8 mouse cellular contexts compared by ENCODE assay signal in the genomic region with DNA sequence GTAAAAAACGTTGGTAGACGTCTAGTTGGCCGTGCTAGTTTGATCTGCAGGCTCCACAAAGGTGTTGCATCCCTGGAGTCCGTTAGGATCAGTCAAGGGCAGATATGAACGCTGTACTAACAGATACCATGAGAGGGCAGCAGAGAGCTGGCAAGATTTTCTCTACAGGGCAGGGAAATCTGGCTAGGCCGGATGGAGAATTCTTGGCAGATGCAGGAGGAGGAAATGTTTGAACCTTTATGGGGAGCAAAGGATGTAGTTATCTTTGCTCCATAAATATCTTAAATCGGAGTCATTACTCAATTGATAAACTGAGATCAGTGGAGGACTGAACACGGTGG.
DNase-seq lines count a peak whose midpoint lies in the region; ATAC-seq and TF ChIP-seq lines count a peak whose summit lies in the region.

No protein-coding gene starts in this region.

- H3K79me2 ChIP-seq in heart, adult 2 months (replicated peaks; ENCODE audit: control insufficient read depth, insufficient read depth, low read length), result no peaks in the 10 kb centered on the region

- TF ChIP-seq CTCF in heart, adult 2 months (IDR thresholded peaks at IDR 0.05), result peak; percentile 93
- TF ChIP-seq CTCF in testis, adult 2 months (IDR thresholded peaks at IDR 0.05; ENCODE audit: control insufficient read depth, insufficient read depth, insufficient replicate concordance, low read depth, low read length), result peak; percentile 33; the same call in 1 of the 2 replicates

- H3K27ac ChIP-seq in heart, adult 2 months, result no peak overlapping the region
- no peak overlapping the region for H3K27ac ChIP-seq in midbrain, embryonic 16.5 days (ENCODE audit: low read length)
- no peak overlapping the region for H3K27ac ChIP-seq in testis, adult 2 months (ENCODE audit: control insufficient read depth, insufficient read depth, low read depth, low read length)

- no peaks in the 10 kb centered on the region for H3K27me3 ChIP-seq in heart, adult 2 months (ENCODE audit: control insufficient read depth, insufficient read depth, low read length)
- no peaks in the 10 kb centered on the region for H3K27me3 ChIP-seq in midbrain, embryonic 16.5 days (ENCODE audit: control insufficient read depth, insufficient read depth, low read depth, low read length)
- no peaks in the 10 kb centered on the region for H3K27me3 ChIP-seq in testis, adult 2 months (ENCODE audit: control insufficient read depth, insufficient read depth, low read length)

- no peaks in the 10 kb centered on the region for H3K4me1 ChIP-seq in heart, adult 2 months (ENCODE audit: control insufficient read depth, insufficient read depth, low read length)
- peaks cover 3% of the 10 kb centered on the region for H3K4me1 ChIP-seq in midbrain, embryonic 16.5 days (ENCODE audit: control insufficient read depth, insufficient read depth, low read length)
- H3K4me1 ChIP-seq in testis, adult 2 months (ENCODE audit: control insufficient read depth, insufficient read depth, low read length), result no peaks in the 10 kb centered on the region

- ATAC-seq in midbrain, embryonic 16.5 days, result peak; percentile 92

- no peaks in the 10 kb centered on the region for H3K36me3 ChIP-seq in heart, adult 2 months (ENCODE audit: control insufficient read depth, insufficient read depth, low read length)
- no peaks in the 10 kb centered on the region for H3K36me3 ChIP-seq in midbrain, embryonic 16.5 days (ENCODE audit: control insufficient read depth, insufficient read depth, low read length)
- no peaks in the 10 kb centered on the region for H3K36me3 ChIP-seq in testis, adult 2 months (ENCODE audit: control insufficient read depth, insufficient read depth, low read length)

- TF ChIP-seq EP300 in heart, adult 2 months (IDR thresholded peaks at IDR 0.05; ENCODE audit: insufficient read depth, low read depth, low read length), result 0 out of 2 replicates have a peak, but pooled peaks have one; percentile 34

- no peaks in the 10 kb centered on the region for H3K9me3 ChIP-seq in midbrain, embryonic 16.5 days (replicated peaks; ENCODE audit: control insufficient read depth, low read length, poor library complexity, severe bottlenecking)

- TF ChIP-seq POLR2A in heart, adult 2 months (IDR thresholded peaks at IDR 0.05; ENCODE audit: insufficient read depth, low read depth, low read length), result no peak
- TF ChIP-seq POLR2A in testis, adult 2 months (IDR thresholded peaks at IDR 0.05; ENCODE audit: control insufficient read depth, low read depth, low read length), result no peak

- DNase-seq in 3T3-L1 (ENCODE audit: low read depth, low spot score), result peak; percentile 80
- peak; percentile 85 for DNase-seq in adrenal gland, postnatal 10 days
- DNase-seq in embryo, embryonic 9.5 days (ENCODE audit: extremely low spot score), result peak; percentile 71
- peak; percentile 48 to 64 for DNase-seq in heart, adult 2 months
- peak; percentile 74 for DNase-seq in kidney, adult 9 months
- DNase-seq in left cerebral cortex, postnatal 4 days, result peak; percentile 82

- intact Hi-C loops in heart, adult 2 months (cut with DNase I), result loop anchor here (5.0 kb wide), 2 partner anchors 485 to 1900 kb away; no protein-coding TSS in a partner anchor
- intact Hi-C loops in left cerebral cortex, postnatal 4 days (cut with DNase I), result loop anchor here (5.0 to 10.0 kb wide), 2 partner anchors 780 to 1613 kb away; no protein-coding TSS in a partner anchor

- H3K9ac ChIP-seq in heart, adult 2 months (ENCODE audit: low read depth, low read length), result no peak overlapping the region
- no peak overlapping the region for H3K9ac ChIP-seq in midbrain, embryonic 16.5 days (ENCODE audit: low read depth, low read length)

- 5% methylated on average over 8 of the region's 8 CpGs for WGBS in heart, adult 2 months
- 21% methylated on average over 8 of the region's 8 CpGs for WGBS in midbrain, embryonic 16.5 days

- H3K4me2 ChIP-seq in midbrain, embryonic 16.5 days (ENCODE audit: low read length), result no peak overlapping the region

- no peak overlapping the region for H3K4me3 ChIP-seq in heart, adult 2 months
- no peak overlapping the region for H3K4me3 ChIP-seq in midbrain, embryonic 16.5 days (ENCODE audit: low read depth, low read length)
- H3K4me3 ChIP-seq in testis, adult 2 months (ENCODE audit: control insufficient read depth, low read depth, low read length), result no peak overlapping the region
